Mouse (Mus musculus) activated CD4-positive, CD25-positive, alpha-beta regulatory T cell (primary cell): ENCODE measurements around the gene Slc16a7. TPM values are rescaled to one million over a fixed set of nuclear protein-coding genes. Genes with fewer than 3 reads are reported as not detected.

Experiments used
- polyA plus RNA-seq, 2 experiments: library from polyadenylated mRNA; unstranded; fragments of 100-300 nt; shearing (Covaris generic); gene quantifications; one replicate each; pipeline ENCODE4 v1.2.1; 2017

The Slc16a7 gene
- polyA plus RNA-seq = under 1 TPM; 0.54 to 0.71 TPM

DNA sequence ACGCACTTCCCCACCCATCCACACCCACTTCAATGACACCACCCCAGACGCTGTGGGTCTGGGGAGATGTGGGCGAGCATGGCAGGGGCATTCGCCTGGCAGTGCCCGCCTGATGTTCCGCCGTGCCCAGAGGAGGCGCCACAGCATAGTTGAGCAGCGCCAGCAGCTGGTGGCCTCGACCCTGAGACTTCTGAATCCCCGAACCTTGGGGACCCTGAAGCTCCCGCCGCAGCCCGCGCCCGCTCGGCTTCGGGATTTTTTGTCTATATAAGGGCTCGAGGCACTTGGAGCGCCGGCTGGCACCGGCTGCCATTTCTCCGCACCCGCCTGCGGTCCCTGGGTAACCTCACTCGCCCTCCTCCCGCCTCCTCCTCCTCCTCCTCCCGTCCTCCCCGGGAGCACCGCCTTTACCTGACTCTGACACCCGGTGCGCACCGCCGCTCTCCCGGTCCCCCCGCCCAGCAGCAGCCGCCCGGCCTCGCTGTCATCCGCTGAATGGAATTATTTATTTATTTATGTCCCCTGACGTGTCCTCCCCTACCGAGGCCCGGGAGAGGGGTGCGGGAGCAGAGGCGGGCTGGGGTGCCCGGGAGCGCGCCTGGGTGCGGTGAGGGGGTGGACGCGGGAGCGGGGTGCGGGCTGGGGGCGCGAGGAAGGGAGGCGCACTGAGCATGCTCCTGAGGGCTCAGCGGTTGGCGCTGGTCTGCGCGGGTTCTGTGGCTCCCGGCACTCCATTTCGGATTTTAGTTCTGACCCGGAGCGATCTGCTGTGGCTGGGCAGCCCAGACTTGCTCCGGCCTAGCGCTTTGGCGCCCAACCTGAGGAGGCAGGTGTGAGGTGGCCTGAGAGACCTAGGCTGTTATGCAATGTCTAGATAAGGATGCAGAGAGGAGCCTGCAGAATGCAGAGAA is at the start of gene Slc16a7:
Gene Slc16a7 (minus strand): TSS at position 590 of the 911 bp plus-strand sequence.

